Mouse (Mus musculus) embryonic facial prominence, embryonic 12.5 days (tissue): ENCODE results near the gene Lamb3. TPM values are rescaled to one million over a fixed set of nuclear protein-coding genes. Genes with fewer than 3 reads are reported as not detected.

Source experiments
- ATAC-seq: fragments of 200-750 bp; cut with Nextera tagmentation; 2 replicates; pipeline ENCODE4 v1.8.0; 2017; ENCODE audit not compliant: insufficient number of reproducible peaks, insufficient read depth, low FRiP score, low TSS enrichment
- H3K27ac ChIP-seq: fragments of 300-500 bp; sonication (generic); 2 replicates; pipeline ENCODE4 v1.5.1; 2016; ENCODE audit warnings: mild to moderate bottlenecking
- H3K27me3 ChIP-seq: fragments of 300-500 bp; sonication (generic); 2 replicates; pipeline ENCODE4 v1.6.1; 2016; ENCODE audit warnings: mild to moderate bottlenecking, moderate library complexity
- H3K36me3 ChIP-seq: fragments of 300-500 bp; sonication (generic); 2 replicates; pipeline ENCODE4 v1.6.1; 2016; ENCODE audit warnings: mild to moderate bottlenecking
- H3K4me1 ChIP-seq: fragments of 300-500 bp; sonication (generic); 2 replicates; pipeline ENCODE4 v1.6.1; 2016
- H3K4me2 ChIP-seq: fragments of 300-500 bp; sonication (generic); replicated peaks from 2 replicates; pipeline ENCODE4 v1.6.1; 2016; ENCODE audit warnings: mild to moderate bottlenecking, moderate library complexity
- H3K4me3 ChIP-seq: fragments of 300-500 bp; sonication (generic); 2 replicates; pipeline ENCODE4 v1.5.1; 2016; ENCODE audit warnings: mild to moderate bottlenecking
- H3K9ac ChIP-seq: fragments of 300-500 bp; sonication (generic); 2 replicates; pipeline ENCODE4 v1.6.1; 2016; ENCODE audit warnings: mild to moderate bottlenecking, moderate library complexity
- H3K9me3 ChIP-seq: fragments of 300-500 bp; sonication (generic); 2 replicates; pipeline ENCODE4 v1.6.1; 2016; ENCODE audit warnings: mild to moderate bottlenecking, moderate library complexity
- WGBS: fragments of 180-500 bp; shearing (Covaris S2); methylation state at CpG from one replicate; pipeline ENCODE4 v1.1.7; 2016; 5-methylcytosine and 5-hydroxymethylcytosine counted together
- polyA plus RNA-seq: library from polyadenylated mRNA; unstranded; fragments of >200 nt; fragmentation: Nextera tagmentation; extraction: Ambion mirVana; gene quantifications from 2 replicates; pipeline ENCODE4 v1.2.1, GENCODE M21; 2016

The Lamb3 gene
- polyA plus RNA-seq, 1 experiment from 2014 or later, result 2.0 TPM

DNA sequence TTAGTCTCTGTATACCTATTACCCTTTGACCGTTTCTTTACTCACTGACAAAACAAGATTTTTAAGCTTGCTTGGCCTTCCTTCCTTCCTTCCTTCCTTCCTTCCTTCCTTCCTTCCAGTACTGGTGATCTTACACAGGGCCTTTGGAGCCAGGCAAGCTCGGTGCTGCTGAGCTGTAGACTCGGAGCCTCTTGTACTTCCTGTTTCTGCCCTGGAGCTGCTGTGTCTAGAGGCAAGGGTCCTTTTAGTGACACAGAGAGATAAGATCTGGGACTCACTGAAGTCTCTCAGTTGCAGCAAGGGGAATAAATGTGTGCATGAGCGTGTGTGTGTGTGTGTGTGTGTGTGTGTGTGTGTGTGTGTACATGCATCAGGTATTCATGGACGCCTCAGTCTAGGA lies 23.4 kb downstream of the Lamb3 start:
- H3K4me1 ChIP-seq, result 0 out of 2 replicates have a peak, but pooled peaks cover 8% of the 10 kb centered on the region
- no peak overlapping the region for H3K27ac ChIP-seq
- 56% methylated on average over 5 of the region's 5 CpGs for WGBS
- no peaks in the 10 kb centered on the region for H3K27me3 ChIP-seq
- ATAC-seq, result no peak
- H3K36me3 ChIP-seq, result no peaks in the 10 kb centered on the region
- no peak overlapping the region for H3K4me3 ChIP-seq
- H3K9ac ChIP-seq, result no peak overlapping the region
- no peak overlapping the region for H3K4me2 ChIP-seq
- no peaks in the 10 kb centered on the region for H3K9me3 ChIP-seq

DNA sequence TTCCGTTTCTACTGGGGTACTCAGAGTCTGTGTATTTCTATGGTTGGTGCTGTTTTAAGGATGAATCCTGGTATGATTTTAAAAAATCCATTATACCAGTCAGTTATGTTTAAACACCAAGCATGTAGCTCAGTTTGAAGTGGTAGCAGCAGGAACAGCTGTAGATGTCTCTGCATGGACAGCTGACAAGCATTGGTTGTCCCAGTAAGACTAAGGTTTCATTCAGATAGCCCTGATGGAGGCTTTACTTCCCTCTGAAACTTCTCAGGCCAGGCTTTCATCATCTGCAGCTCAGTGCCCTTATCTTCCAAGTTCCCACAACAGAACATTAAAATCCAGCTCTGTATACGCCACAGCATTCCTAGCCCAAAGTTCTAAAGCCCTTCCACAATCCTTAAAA lies 25.2 kb downstream of the Lamb3 start:
- Histone ChIP-seq H3K9me3 (no peaks in the 10 kb centered on the region), H3K27ac (no peak overlapping the region), H3K4me1 (no peaks in the 10 kb centered on the region), H3K9ac (no peak overlapping the region), H3K36me3 (no peaks in the 10 kb centered on the region), H3K27me3 (no peaks in the 10 kb centered on the region), H3K4me3 (no peak overlapping the region), H3K4me2 (no peak overlapping the region)
- no peak for ATAC-seq
- WGBS, result 77% methylated on average over 2 of the region's 2 CpGs

DNA sequence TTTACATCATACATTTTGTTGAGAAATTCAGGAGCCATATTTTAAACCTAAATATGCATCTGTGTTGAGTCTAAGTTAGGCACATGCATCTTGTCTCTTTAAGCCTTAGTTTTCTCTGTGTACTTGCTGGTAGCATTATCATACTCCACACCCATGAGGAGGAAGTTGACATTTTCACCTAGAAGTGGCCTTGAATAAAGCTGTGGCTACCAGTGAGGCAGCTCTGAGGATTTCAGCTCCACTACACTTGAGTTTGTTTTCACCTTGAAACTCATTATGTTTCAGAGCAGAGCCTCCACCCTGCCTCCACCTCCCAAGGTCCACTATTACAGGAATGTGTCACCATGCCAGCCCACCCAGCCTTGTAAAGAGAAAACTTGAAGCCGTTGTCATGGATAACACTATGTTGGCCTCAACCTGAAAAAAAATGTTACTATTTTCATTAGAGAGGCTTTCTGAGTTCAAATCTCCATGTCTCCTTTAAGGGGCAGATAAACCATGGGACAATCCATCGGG lies 26.7 kb downstream of the Lamb3 start:
- no peak overlapping the region for H3K27ac ChIP-seq
- H3K4me2 ChIP-seq, result no peak overlapping the region
- no peaks in the 10 kb centered on the region for H3K27me3 ChIP-seq
- H3K9me3 ChIP-seq, result no peaks in the 10 kb centered on the region
- 94% methylated on average over 2 of the region's 2 CpGs for WGBS
- H3K4me1 ChIP-seq, result no peaks in the 10 kb centered on the region
- no peaks in the 10 kb centered on the region for H3K36me3 ChIP-seq
- ATAC-seq, result no peak
- no peak overlapping the region for H3K9ac ChIP-seq
- no peak overlapping the region for H3K4me3 ChIP-seq

DNA sequence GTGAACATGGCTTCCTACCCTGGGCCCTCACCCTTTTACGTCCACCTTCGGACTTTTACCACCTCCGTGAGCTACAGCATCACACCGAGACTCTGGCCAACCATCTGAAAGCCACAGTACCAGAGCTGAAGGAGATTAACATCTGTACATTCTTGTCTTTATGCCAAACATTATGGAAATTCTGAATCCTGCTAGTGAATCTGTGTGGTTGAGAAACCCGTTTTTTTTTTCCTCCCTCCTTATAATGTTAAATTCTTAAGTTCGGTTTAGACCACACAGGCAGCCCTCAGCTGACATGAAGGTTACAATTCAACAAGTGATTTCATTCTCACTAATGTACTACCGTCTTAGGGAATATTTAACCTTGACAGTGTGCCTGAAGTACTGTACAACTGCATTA lies 27.4 kb downstream of the Lamb3 start:
- no peak for ATAC-seq
- Histone ChIP-seq H3K4me1 (no peaks in the 10 kb centered on the region), H3K27ac (no peak overlapping the region), H3K27me3 (no peaks in the 10 kb centered on the region), H3K4me3 (no peak overlapping the region), H3K4me2 (no peak overlapping the region), H3K36me3 (no peaks in the 10 kb centered on the region), H3K9ac (no peak overlapping the region), H3K9me3 (no peaks in the 10 kb centered on the region)
- 83% methylated on average over 7 of the region's 7 CpGs for WGBS

DNA sequence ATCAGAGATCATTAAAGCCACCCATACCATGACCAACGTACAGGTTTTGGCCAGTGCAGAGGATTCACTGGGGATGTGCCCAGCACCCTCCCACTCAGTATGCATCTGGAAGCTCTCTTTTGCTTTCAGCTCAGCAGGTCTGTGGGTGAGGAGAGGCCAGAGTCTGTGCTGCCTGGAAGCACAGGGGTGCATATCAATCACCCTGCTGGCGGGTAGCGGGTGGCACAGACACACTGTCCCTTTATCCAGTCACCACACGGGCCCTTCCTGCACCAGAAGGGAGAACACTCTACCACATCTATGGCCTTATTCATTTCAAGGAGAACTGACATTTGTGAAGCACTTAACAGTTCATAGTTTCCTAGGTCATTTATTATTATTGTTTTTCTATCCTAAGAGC lies 30.9 kb downstream of the Lamb3 start:
- no peak for ATAC-seq
- Histone ChIP-seq H3K27ac (no peak overlapping the region), H3K4me1 (0 out of 2 replicates have a peak, but pooled peaks cover 4% of the 10 kb centered on the region), H3K9ac (no peak overlapping the region), H3K4me2 (no peak overlapping the region), H3K27me3 (no peaks in the 10 kb centered on the region), H3K4me3 (no peak overlapping the region), H3K9me3 (no peaks in the 10 kb centered on the region), H3K36me3 (no peaks in the 10 kb centered on the region)
- 59% methylated on average over 4 of the region's 4 CpGs for WGBS

DNA sequence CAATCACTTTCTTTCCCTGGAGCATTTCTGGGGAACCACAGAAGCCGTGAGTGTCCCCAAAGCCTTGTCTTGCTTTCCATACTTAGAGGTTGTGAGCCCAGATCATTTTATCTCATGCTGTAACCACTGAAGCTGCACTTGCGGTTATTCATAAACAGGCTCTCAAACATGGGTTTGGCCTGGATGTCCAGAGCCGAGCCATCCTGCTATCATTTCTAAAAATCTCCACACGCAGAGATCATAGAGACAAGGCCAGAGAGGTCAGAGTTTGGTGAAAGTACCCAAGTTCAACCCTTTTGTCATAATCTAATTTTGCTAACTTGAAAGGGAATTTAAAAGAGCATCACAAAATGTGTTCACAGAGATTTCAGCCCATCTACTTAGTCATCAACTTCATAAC lies 33.9 kb downstream of the Lamb3 start:
- Histone ChIP-seq H3K9me3 (no peaks in the 10 kb centered on the region), H3K27me3 (no peaks in the 10 kb centered on the region), H3K9ac (no peak overlapping the region), H3K4me1 (0 out of 2 replicates have a peak, but pooled peaks cover 4% of the 10 kb centered on the region), H3K36me3 (no peaks in the 10 kb centered on the region), H3K4me3 (no peak overlapping the region), H3K4me2 (no peak overlapping the region), H3K27ac (no peak overlapping the region)
- ATAC-seq, result no peak
- WGBS, result 85% methylated on average over 4 of the region's 4 CpGs

DNA sequence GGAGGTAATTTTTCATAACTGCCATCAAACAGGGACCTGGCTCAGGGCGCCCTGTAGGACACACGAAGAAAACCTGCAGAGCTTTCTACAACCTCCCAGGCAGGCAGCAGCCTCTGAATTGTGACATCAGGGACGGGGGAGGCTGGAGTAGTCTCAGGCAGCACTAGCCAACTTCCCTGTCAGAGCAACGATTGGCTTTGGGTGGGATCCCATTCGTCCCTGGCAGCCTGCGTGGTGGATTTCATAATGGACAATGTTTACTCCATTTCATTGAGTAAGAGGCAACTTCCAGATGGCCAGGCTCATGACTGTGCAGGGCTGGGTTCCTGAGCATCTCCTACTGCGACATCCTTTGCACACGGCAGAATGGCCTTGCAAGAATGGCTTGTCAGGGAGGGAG lies 34.7 kb downstream of the Lamb3 start:
- no peak overlapping the region for H3K4me2 ChIP-seq
- no peak for ATAC-seq
- no peaks in the 10 kb centered on the region for H3K9me3 ChIP-seq
- no peak overlapping the region for H3K9ac ChIP-seq
- no peak overlapping the region for H3K27ac ChIP-seq
- 79% methylated on average over 8 of the region's 8 CpGs for WGBS
- H3K27me3 ChIP-seq, result no peaks in the 10 kb centered on the region
- no peak overlapping the region for H3K4me3 ChIP-seq
- H3K36me3 ChIP-seq, result no peaks in the 10 kb centered on the region
- H3K4me1 ChIP-seq, result 0 out of 2 replicates have a peak, but pooled peaks cover 4% of the 10 kb centered on the region

DNA sequence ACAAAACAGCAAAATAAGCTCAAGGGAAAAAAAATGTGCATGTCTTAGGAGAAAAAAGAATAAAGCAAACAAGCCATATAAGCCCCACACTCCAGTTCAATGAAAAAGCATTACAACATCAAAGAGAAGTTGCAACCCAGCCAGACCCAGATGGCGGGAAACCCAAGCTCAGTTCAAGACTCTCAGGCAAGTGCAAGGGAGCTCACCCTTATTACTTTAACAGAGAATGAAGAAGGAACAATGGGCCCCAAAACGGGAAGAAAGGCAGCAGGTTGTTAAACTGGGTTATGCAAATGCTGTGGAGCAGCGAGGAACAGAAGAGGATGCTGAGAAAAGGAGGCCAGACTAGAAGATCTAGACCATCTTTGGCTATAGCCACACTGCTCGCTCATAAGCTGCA lies 35.4 kb downstream of the Lamb3 start:
- no peaks in the 10 kb centered on the region for H3K36me3 ChIP-seq
- no peaks in the 10 kb centered on the region for H3K9me3 ChIP-seq
- no peak for ATAC-seq
- no peak overlapping the region for H3K4me3 ChIP-seq
- H3K9ac ChIP-seq, result no peak overlapping the region
- no peak overlapping the region for H3K27ac ChIP-seq
- 59% methylated on average over 4 of the region's 4 CpGs for WGBS
- H3K4me1 ChIP-seq, result 0 out of 2 replicates have a peak, but pooled peaks cover 4% of the 10 kb centered on the region
- H3K27me3 ChIP-seq, result no peaks in the 10 kb centered on the region
- H3K4me2 ChIP-seq, result no peak overlapping the region

DNA sequence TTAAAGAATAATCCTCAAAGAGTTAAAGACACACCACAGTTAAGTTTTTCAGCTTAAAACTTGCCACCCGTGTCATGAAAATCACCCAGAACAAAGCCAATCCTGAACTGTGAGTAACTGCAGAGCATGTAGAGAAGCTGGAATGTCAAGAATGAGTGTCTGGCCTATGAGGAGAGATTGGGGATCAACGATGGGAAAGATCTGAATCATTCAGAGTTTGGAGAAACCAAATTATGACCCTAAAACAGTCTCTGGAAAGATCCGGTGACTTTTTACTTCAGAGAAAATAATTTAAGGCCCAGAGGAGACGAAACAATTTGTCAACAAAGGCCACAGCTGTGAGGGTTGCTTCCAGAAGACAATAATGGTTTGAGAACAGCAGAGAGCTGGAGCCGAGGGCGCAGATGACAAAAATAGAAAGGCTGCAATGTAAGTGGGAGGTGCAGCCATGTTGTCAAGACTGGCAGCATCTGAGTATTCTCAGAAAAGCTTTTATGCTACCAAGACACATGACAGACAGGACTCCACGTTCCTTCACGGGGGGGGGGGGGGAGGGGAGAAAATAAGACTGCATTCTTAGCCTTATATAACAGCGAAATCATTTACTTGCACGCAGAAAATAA lies 36.2 kb downstream of the Lamb3 start:
- 59% methylated on average over 10 of the region's 10 CpGs for WGBS
- H3K4me3 ChIP-seq, result no peak overlapping the region
- no peaks in the 10 kb centered on the region for H3K36me3 ChIP-seq
- H3K4me1 ChIP-seq, result 0 out of 2 replicates have a peak, but pooled peaks cover 4% of the 10 kb centered on the region
- no peak for ATAC-seq
- H3K27me3 ChIP-seq, result no peaks in the 10 kb centered on the region
- H3K4me2 ChIP-seq, result no peak overlapping the region
- H3K9ac ChIP-seq, result no peak overlapping the region
- H3K27ac ChIP-seq, result no peak overlapping the region
- H3K9me3 ChIP-seq, result no peaks in the 10 kb centered on the region

DNA sequence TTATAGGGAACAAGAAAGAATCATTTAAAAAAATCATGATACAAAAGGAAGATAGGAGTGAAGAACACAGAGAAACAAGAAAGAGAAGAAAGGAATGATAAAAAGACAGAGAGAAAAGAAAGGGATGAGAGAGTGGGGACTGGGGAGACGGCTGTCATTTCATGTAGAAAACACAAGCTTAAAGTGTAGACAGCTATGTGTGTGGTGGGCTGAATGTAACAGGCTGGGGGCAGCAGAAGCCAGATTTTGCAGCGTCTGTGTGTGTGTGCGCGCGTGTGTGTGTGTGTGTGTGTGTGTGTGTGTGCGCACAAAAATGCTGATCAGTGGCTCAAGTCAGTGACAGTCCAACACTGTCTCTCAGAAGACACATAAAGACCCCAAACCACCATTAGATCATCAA lies 36.7 kb downstream of the Lamb3 start:
- 90% methylated on average over 6 of the region's 6 CpGs for WGBS
- H3K4me1 ChIP-seq, result 0 out of 2 replicates have a peak, but pooled peaks cover 4% of the 10 kb centered on the region
- H3K9me3 ChIP-seq, result no peaks in the 10 kb centered on the region
- H3K9ac ChIP-seq, result no peak overlapping the region
- no peaks in the 10 kb centered on the region for H3K36me3 ChIP-seq
- no peaks in the 10 kb centered on the region for H3K27me3 ChIP-seq
- H3K27ac ChIP-seq, result no peak overlapping the region
- no peak for ATAC-seq
- H3K4me3 ChIP-seq, result no peak overlapping the region
- no peak overlapping the region for H3K4me2 ChIP-seq

DNA sequence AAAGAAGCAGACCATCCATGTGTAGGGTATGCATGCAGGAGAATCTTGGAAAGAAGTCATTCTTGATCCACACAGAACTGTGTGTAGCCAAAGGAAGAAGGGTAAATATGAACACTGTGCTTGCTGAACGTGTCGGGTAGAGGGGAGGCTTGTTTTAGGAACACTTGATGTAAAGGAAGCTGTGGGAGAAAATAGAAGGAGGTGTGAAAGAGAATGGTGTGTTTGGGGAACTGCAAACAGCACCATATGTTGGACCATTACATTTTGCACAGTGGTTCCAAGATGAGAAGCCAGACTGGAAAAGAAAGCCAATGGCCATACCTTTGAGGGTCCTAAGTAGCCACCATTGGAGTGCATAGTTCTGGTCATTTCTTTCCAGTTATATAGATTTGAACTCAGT lies 42.5 kb downstream of the Lamb3 start:
- ATAC-seq, result no peak
- H3K36me3 ChIP-seq, result no peaks in the 10 kb centered on the region
- no peaks in the 10 kb centered on the region for H3K9me3 ChIP-seq
- no peak overlapping the region for H3K27ac ChIP-seq
- no peak overlapping the region for H3K4me2 ChIP-seq
- no peaks in the 10 kb centered on the region for H3K27me3 ChIP-seq
- H3K4me1 ChIP-seq, result no peaks in the 10 kb centered on the region
- no peak overlapping the region for H3K9ac ChIP-seq
- H3K4me3 ChIP-seq, result no peak overlapping the region
- 76% methylated on average over 2 of the region's 2 CpGs for WGBS

DNA sequence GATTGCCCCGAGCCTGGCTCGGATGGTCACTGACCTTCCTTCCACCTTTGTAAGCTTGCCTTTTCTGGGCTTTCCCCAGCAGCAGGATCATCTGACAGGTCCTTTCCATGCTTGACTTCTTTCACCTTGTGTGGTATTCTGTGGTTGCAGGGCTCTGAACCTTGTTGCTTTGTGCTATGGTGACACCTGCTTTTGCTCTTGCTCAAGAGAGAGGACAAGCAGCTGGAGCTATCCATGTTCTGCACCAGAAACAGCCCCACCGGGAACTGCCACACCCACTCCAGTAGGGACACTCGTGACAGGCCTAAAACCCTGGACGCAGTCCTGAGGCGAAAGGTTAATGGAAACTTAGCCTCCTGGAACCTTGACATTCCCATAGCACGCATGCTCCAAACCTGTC lies 43.9 kb downstream of the Lamb3 start:
- no peak for ATAC-seq
- 79% methylated on average over 7 of the region's 7 CpGs for WGBS
- Histone ChIP-seq H3K4me3 (no peak overlapping the region), H3K9me3 (no peaks in the 10 kb centered on the region), H3K36me3 (no peaks in the 10 kb centered on the region), H3K4me1 (no peaks in the 10 kb centered on the region), H3K9ac (no peak overlapping the region), H3K27me3 (no peaks in the 10 kb centered on the region), H3K27ac (no peak overlapping the region), H3K4me2 (no peak overlapping the region)
